ENCODE assay signal across 15 mouse cellular contexts in the genomic region with DNA sequence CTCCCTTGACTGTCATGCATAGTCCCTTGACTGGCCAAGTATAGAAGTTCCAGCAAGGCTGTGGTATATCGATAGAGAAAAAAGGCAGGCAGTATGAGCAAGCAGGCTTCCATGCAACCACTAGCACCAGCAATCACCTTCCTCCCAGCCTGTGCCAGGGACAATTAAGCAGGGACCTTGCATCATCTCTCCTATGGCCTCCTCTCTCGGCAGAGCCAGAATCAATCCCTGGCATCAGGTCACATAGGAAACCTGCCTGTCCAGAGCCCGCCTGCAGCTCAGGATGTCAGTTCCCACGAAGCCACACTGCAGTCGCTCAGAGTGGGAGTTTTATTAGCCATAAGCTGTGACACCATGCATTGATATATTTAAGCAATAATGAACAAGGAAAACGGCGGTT.
A peak's percentile ranks its signal among the peaks of the same experiment; 100 is the strongest.
DNase-seq lines count a peak whose midpoint lies in the region; ATAC-seq and TF ChIP-seq lines count a peak whose summit lies in the region.
"Had no signal": no experiment of that assay in that cellular context is flagged by ENCODE, and none has a peak within 500 bp of the region (broad histone marks: within the 10 kb centered on the region; RNA-seq: fewer than 3 reads in every experiment).

No protein-coding gene starts in this region.

- intact Hi-C loops in left cerebral cortex, adult 2 months (cut with DNase I), result no loop called here
- intact Hi-C loops in left cerebral cortex, postnatal 10 days (cut with DNase I), result loop anchor here (5.0 to 10.0 kb wide), 2 partner anchors 44 to 182 kb away; no protein-coding TSS in a partner anchor

- 46% methylated on average over 7 of the region's 7 CpGs for WGBS in cerebellum, adult 2 months
- WGBS in kidney, embryonic 15.5 days, result 44% methylated on average over 7 of the region's 7 CpGs

- no peaks in the 10 kb centered on the region for H3K9me3 ChIP-seq in kidney, embryonic 15.5 days (replicated peaks)
- H3K9me3 ChIP-seq: heart, embryonic 12.5 days; limb, embryonic 15.5 days; lung, embryonic 15.5 days had no signal

- no peak for TF ChIP-seq CTCF in cerebellum, adult 2 months (IDR thresholded peaks at IDR 0.05; ENCODE audit: borderline replicate concordance, insufficient read depth, low read depth, low read length)
- TF ChIP-seq CTCF in left cerebral cortex, adult 2 months (IDR thresholded peaks at IDR 0.05), result no peak
- no peak for TF ChIP-seq CTCF in embryonic fibroblast, embryonic 13.5 days (IDR thresholded peaks at IDR 0.05; ENCODE audit: borderline replicate concordance, insufficient read depth, low read length)

- DNase-seq in cerebellum, adult 2 months, result peak; percentile 31 to 57
- DNase-seq in cerebellum, adult 8-10 months, result no peak
- DNase-seq in left cerebral cortex, adult 2 months (ENCODE audit: extremely low spot score in 1 of 2, low spot score in 2 of 2), result no peak
- no peak for DNase-seq in left cerebral cortex, postnatal 10 days (ENCODE audit: extremely low spot score in 1 of 2, low spot score in 2 of 2)
- peak; percentile 56 for DNase-seq in brain, adult 2 months (ENCODE audit: low read depth, low spot score)
- DNase-seq in kidney, adult 8-10 months, result no peak
- DNase-seq: cerebellum, adult 9-10 months; gastrocnemius, postnatal 36 days; heart, postnatal 4 days; thymus, postnatal 14 days had no signal

- H3K4me3 ChIP-seq in cerebellum, adult 2 months (replicated peaks; ENCODE audit: insufficient read depth, low read depth, low read length), result no peak overlapping the region
- H3K4me3 ChIP-seq in left cerebral cortex, adult 2 months, result no peak overlapping the region
- H3K4me3 ChIP-seq in embryonic fibroblast, embryonic 13.5 days (ENCODE audit: insufficient read depth, low read length), result no peak overlapping the region
- H3K4me3 ChIP-seq in kidney, embryonic 15.5 days (replicated peaks), result no peak overlapping the region
- H3K4me3 ChIP-seq: heart, embryonic 12.5 days; limb, embryonic 15.5 days; lung, embryonic 15.5 days had no signal

- H3K36me3 ChIP-seq in kidney, embryonic 15.5 days, result no peaks in the 10 kb centered on the region
- H3K36me3 ChIP-seq: heart, embryonic 12.5 days; limb, embryonic 15.5 days; lung, embryonic 15.5 days had no signal

- no peak overlapping the region for H3K4me2 ChIP-seq in kidney, embryonic 15.5 days
- H3K4me2 ChIP-seq: heart, embryonic 12.5 days; limb, embryonic 15.5 days; lung, embryonic 15.5 days had no signal

- no peaks in the 10 kb centered on the region for H3K27me3 ChIP-seq in cerebellum, adult 2 months (ENCODE audit: control insufficient read depth, insufficient read depth, low read length)
- H3K27me3 ChIP-seq in kidney, embryonic 15.5 days, result no peaks in the 10 kb centered on the region
- H3K27me3 ChIP-seq: heart, embryonic 12.5 days; limb, embryonic 15.5 days; lung, embryonic 15.5 days had no signal

- no peak overlapping the region for H3K9ac ChIP-seq in kidney, embryonic 15.5 days
- H3K9ac ChIP-seq: heart, embryonic 12.5 days; limb, embryonic 15.5 days; lung, embryonic 15.5 days had no signal

- no peak for ATAC-seq in kidney, embryonic 15.5 days (replicated peaks; ENCODE audit: low FRiP score)

- no peak for TF ChIP-seq POLR2A in cerebellum, adult 2 months (IDR thresholded peaks at IDR 0.05; ENCODE audit: borderline replicate concordance, insufficient read depth, low read length)
- no peak for TF ChIP-seq POLR2A in embryonic fibroblast, embryonic 13.5 days (IDR thresholded peaks at IDR 0.05; ENCODE audit: low read depth, low read length)

- peaks cover 14% of the 10 kb centered on the region for H3K4me1 ChIP-seq in cerebellum, adult 2 months (ENCODE audit: control insufficient read depth, insufficient read depth, low read length)
- peaks cover 23% of the 10 kb centered on the region for H3K4me1 ChIP-seq in embryonic fibroblast, embryonic 13.5 days (ENCODE audit: control insufficient read depth, insufficient read depth, low read length)
- H3K4me1 ChIP-seq in kidney, embryonic 15.5 days, result peaks cover 82% of the 10 kb centered on the region

- H3K27ac ChIP-seq in cerebellum, adult 2 months (ENCODE audit: insufficient read depth, low read length), result no peak overlapping the region
- H3K27ac ChIP-seq in left cerebral cortex, adult 2 months, result peak overlapping the region; percentile 21; the same call in 1 of the 2 replicates
- H3K27ac ChIP-seq in embryonic fibroblast, embryonic 13.5 days (ENCODE audit: insufficient read depth, low read length), result peak overlapping the region; percentile 69
- no peak overlapping the region for H3K27ac ChIP-seq in kidney, embryonic 15.5 days
- H3K27ac ChIP-seq: limb, embryonic 15.5 days; lung, embryonic 15.5 days had no signal

Comparison
In these comparisons a context has a peak if more than half of its experiments do, and no peak if none do; other contexts are left out.
1. DNase-seq: peak in cerebellum, adult 2 months (2 of 2) and brain, adult 2 months (single experiment); none in cerebellum, adult 8-10 months (single experiment), left cerebral cortex, adult 2 months (0 of 2), left cerebral cortex, postnatal 10 days (0 of 2) and kidney, adult 8-10 months (0 of 2).
2. H3K27ac ChIP-seq: peak in left cerebral cortex, adult 2 months (single experiment) and embryonic fibroblast, embryonic 13.5 days (single experiment); none in cerebellum, adult 2 months (single experiment) and kidney, embryonic 15.5 days (single experiment).